Mouse (Mus musculus): Measurements from ENCODE around the gene Rnase9.

GRCm38 (mm10) chr14:51083805-51084204 is 42.1 kb upstream of the Rnase9 start:
- no peak for TF ChIP-seq GATA1 (IDR thresholded peaks at IDR 0.05; ENCODE audit: borderline replicate concordance, low read length)
- TF ChIP-seq FLI1 (IDR thresholded peaks at IDR 0.05; ENCODE audit: low read length): no peak
